Mouse (Mus musculus): ENCODE results near the gene Fam19a2. TPM values are rescaled to one million over a fixed set of nuclear protein-coding genes. Genes with fewer than 3 reads are reported as not detected.
A peak's percentile ranks its signal among the peaks of the same experiment; 100 is the strongest.

The Fam19a2 gene
- 0.22 and 0.63 TPM in 2 replicates for polyA plus RNA-seq (2015; fragmentation: Nextera tagmentation; extraction: Ambion mirVana)

- 3% methylated on average over 12 of the region's 12 CpGs for WGBS (ENCODE audit: insufficient replicate concordance)
- H3K4me2 ChIP-seq = peak within 1 kb of the TSS; percentile 65
- H3K9ac ChIP-seq = no peak within 1 kb of the TSS
- H3K36me3 ChIP-seq = no peaks in the 10 kb centered on the region
- H3K9me3 ChIP-seq (replicated peaks) = no peaks in the 10 kb centered on the region
- H3K4me3 ChIP-seq (replicated peaks) = peak within 1 kb of the TSS; percentile 47
- ATAC-seq (ENCODE audit: low read depth) = no peak
- H3K27ac ChIP-seq = no peak within 1 kb of the TSS
- peaks cover 44% of the 10 kb centered on the region for H3K27me3 ChIP-seq
- 0 out of 2 replicates have a peak, but pooled peaks cover 3% of the 10 kb centered on the region for H3K4me1 ChIP-seq (replicated peaks)
- DNase-seq = no peak
These were observed at the start of gene Fam19a2 for GRCm38 (mm10) chr10:123263876-123264309. TSS of gene Fam19a2 (plus strand) at chr10:123263996.

DNA sequence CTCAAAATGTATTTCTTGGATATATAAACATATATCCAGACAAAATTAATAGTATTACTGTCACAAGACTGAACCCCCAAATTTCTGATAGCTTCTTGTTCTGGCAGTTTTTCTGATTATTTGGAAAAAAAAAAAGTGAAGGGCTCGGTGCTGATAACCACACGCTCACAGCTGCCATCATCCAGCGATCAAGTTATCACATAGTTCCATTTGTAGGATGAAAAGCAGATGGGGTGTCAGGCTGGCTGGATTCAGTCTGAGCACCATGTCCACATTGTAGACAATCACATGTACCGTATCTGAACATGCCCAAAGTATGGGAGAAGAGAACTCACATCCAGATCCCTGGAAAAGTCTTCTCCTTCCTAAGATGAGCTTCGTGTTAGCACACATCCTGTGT lies 41.0 kb upstream of the Fam19a2 start:
- Histone ChIP-seq H3K27ac (no peak overlapping the region), H3K9me3 (replicated peaks) (no peaks in the 10 kb centered on the region), H3K9ac (no peak overlapping the region), H3K4me2 (no peak overlapping the region), H3K4me3 (replicated peaks) (no peak overlapping the region), H3K36me3 (no peaks in the 10 kb centered on the region), H3K27me3 (no peaks in the 10 kb centered on the region), H3K4me1 (replicated peaks) (no peaks in the 10 kb centered on the region)
- WGBS (ENCODE audit: insufficient replicate concordance) = 63% methylated on average over 5 of the region's 5 CpGs
- ATAC-seq (ENCODE audit: low read depth) (no peak), DNase-seq (no peak)

- no peaks in the 10 kb centered on the region for H3K9me3 ChIP-seq (replicated peaks)
- 50% methylated on average over 5 of the region's 5 CpGs for WGBS (ENCODE audit: insufficient replicate concordance)
These were observed 34.4 kb upstream of the Fam19a2 start for GRCm38 (mm10) chr10:123229420-123229819.

GRCm38 (mm10) chr10:123248063-123248462 lies 15.7 kb upstream of the Fam19a2 start:
- Histone ChIP-seq H3K9me3 (replicated peaks) (no peaks in the 10 kb centered on the region), H3K4me3 (replicated peaks) (no peak overlapping the region), H3K27me3 (no peaks in the 10 kb centered on the region), H3K4me1 (replicated peaks) (no peaks in the 10 kb centered on the region), H3K9ac (no peak overlapping the region), H3K4me2 (no peak overlapping the region), H3K36me3 (no peaks in the 10 kb centered on the region), H3K27ac (no peak overlapping the region)
- 50% methylated on average over 6 of the region's 6 CpGs for WGBS (ENCODE audit: insufficient replicate concordance)
- DNase-seq (no peak), ATAC-seq (ENCODE audit: low read depth) (no peak)

More at GRCm38 (mm10) chr10:123229420-123229819, 34.4 kb upstream of the Fam19a2 start:
- Histone ChIP-seq H3K27me3 (no peaks in the 10 kb centered on the region), H3K4me3 (replicated peaks) (no peak overlapping the region), H3K27ac (no peak overlapping the region), H3K9ac (no peak overlapping the region), H3K4me1 (replicated peaks) (no peaks in the 10 kb centered on the region), H3K4me2 (no peak overlapping the region), H3K36me3 (no peaks in the 10 kb centered on the region)
- DNase-seq (no peak), ATAC-seq (ENCODE audit: low read depth) (no peak)

DNA sequence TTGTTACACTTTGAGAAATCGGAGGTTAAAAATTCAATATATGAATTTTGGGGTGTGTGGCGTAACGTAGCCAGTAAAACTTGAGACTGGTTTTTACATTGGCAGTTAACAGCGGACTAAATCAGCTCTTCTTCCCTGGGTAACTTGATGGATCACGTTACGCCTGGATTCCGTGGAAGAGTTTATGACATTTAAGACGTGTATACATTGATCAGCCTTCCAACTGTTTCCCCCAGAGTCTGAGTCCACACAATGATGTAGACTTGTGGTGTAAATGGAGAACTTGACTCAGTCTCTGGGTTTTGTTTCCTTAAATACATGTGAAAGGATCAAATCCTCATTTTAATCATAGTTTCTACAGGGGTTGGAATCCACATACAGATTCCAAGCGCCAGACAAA lies 11.9 kb upstream of the Fam19a2 start:
- Histone ChIP-seq H3K9me3 (replicated peaks) (no peaks in the 10 kb centered on the region), H3K36me3 (no peaks in the 10 kb centered on the region), H3K4me2 (no peak overlapping the region), H3K27me3 (no peaks in the 10 kb centered on the region), H3K27ac (no peak overlapping the region), H3K4me3 (replicated peaks) (no peak overlapping the region), H3K9ac (no peak overlapping the region), H3K4me1 (replicated peaks) (no peaks in the 10 kb centered on the region)
- ATAC-seq (ENCODE audit: low read depth) (no peak), DNase-seq (no peak)
- WGBS (ENCODE audit: insufficient replicate concordance) = 71% methylated on average over 9 of the region's 9 CpGs

GRCm38 (mm10) chr10:123254299-123254698 lies 9.5 kb upstream of the Fam19a2 start:
- Histone ChIP-seq H3K4me3 (replicated peaks) (no peak overlapping the region), H3K27me3 (no peaks in the 10 kb centered on the region), H3K4me1 (replicated peaks) (no peaks in the 10 kb centered on the region), H3K9ac (no peak overlapping the region), H3K4me2 (no peak overlapping the region), H3K27ac (no peak overlapping the region), H3K9me3 (replicated peaks) (no peaks in the 10 kb centered on the region), H3K36me3 (no peaks in the 10 kb centered on the region)
- 30% methylated on average over 5 of the region's 5 CpGs for WGBS (ENCODE audit: insufficient replicate concordance)
- DNase-seq (no peak), ATAC-seq (ENCODE audit: low read depth) (no peak)

DNA sequence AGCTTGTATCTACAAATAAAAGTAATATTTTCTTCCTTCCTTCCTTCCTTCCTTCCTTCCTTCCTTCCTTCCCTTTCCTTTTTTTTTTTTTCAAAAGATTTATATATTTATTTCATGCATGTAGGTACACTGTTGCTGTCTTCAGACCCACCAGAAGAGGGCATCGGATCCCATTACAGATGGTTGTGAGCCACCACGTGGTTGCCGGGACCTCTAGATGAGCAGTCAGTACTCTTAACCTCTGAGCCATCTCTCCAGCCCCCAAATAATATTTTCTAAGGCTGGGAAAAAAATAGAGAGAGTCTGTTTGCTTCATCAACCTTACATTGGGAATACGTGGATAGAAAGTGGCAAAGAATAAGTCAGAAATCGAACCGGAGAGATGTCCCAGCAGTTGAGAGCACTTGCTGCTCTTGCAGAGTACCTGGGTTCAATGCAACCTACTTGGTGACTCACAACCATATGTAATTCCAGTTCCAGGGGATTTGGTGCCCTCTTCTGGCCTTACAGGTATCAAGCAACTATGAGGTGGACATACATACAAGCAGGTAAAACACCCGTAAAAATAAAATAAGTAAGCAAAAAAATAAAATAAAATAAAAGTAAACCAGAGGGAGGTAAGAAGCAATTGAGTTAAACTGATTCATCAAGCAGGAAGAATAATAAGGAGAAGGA lies 8.0 kb upstream of the Fam19a2 start:
- H3K4me2 ChIP-seq = no peak overlapping the region
- ATAC-seq (ENCODE audit: low read depth) (no peak), DNase-seq (no peak)
- H3K27me3 ChIP-seq = no peaks in the 10 kb centered on the region
- no peaks in the 10 kb centered on the region for H3K4me1 ChIP-seq (replicated peaks)
- no peak overlapping the region for H3K9ac ChIP-seq
- 62% methylated on average over 7 of the region's 7 CpGs for WGBS (ENCODE audit: insufficient replicate concordance)
- no peaks in the 10 kb centered on the region for H3K36me3 ChIP-seq
- no peaks in the 10 kb centered on the region for H3K9me3 ChIP-seq (replicated peaks)
- H3K4me3 ChIP-seq (replicated peaks) = no peak overlapping the region
- no peak overlapping the region for H3K27ac ChIP-seq

- Histone ChIP-seq H3K27ac (no peak overlapping the region), H3K4me1 (replicated peaks) (0 out of 2 replicates have a peak, but pooled peaks cover 3% of the 10 kb centered on the region), H3K4me3 (replicated peaks) (peak overlapping the region; percentile 47), H3K9ac (no peak overlapping the region), H3K9me3 (replicated peaks) (no peaks in the 10 kb centered on the region), H3K27me3 (peaks cover 44% of the 10 kb centered on the region), H3K36me3 (no peaks in the 10 kb centered on the region), H3K4me2 (peak overlapping the region; percentile 65)
- no peak for DNase-seq
- no peak for ATAC-seq (ENCODE audit: low read depth)
- 2% methylated on average over 84 of the region's 84 CpGs for WGBS (ENCODE audit: insufficient replicate concordance)
These were observed 830 bp downstream of the Fam19a2 start for GRCm38 (mm10) chr10:123264461-123265191.

DNA sequence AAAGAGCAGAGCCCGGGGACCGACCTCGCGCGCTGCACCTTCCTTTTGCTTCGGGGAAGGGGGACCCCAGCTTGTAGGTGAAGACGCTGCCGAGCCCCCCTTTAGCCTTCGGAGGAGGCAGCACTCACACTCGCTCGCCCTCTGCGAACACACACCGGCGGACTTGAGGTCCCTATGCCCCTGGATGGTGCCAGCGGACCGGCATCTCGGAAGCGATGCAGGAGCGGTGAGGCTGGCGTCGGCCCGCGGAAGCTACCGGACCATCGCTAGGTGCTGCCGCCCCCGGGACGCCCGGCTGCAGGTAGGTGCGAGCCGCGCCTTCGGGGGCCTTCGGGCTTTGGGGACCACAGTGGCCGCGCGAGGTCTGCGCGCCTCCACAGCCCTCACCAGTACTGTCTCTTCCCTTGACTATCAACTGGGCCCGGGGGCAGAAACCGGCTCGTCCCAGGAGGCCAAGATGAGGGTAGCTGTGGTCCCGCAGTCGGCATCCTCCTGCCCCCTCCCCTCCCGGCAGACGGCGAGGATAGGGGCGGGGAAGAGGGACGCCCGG lies 1.5 kb downstream of the Fam19a2 start:
- 0 out of 2 replicates have a peak, but pooled peaks cover 3% of the 10 kb centered on the region for H3K4me1 ChIP-seq (replicated peaks)
- peak overlapping the region; percentile 47 for H3K4me3 ChIP-seq (replicated peaks)
- 2% methylated on average over 50 of the region's 50 CpGs for WGBS (ENCODE audit: insufficient replicate concordance)
- peak overlapping the region; percentile 65 for H3K4me2 ChIP-seq
- DNase-seq (no peak), ATAC-seq (ENCODE audit: low read depth) (no peak; the same call in 1 of the 2 replicates)
- no peaks in the 10 kb centered on the region for H3K36me3 ChIP-seq
- H3K9me3 ChIP-seq (replicated peaks) = no peaks in the 10 kb centered on the region
- no peak overlapping the region for H3K9ac ChIP-seq
- H3K27ac ChIP-seq = no peak overlapping the region
- H3K27me3 ChIP-seq = peaks cover 44% of the 10 kb centered on the region

DNA sequence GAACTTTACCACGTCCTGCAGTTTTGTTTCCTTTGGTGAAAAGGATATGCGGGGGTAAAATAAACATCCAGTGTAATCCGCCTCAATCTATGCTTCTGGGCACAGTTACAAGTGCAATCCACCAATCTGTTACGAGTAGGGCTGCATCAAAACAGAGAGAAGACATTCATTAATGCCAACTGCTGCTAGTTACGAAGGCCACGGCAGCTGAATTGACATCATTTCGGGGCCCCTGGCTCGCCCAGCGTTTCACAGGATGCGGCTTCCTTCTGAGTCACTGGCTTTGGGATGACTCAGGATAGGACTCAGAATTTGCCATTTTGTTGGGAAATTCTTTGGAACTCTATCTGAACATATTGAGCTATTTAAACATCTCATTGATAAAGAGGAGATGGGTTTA lies 4.8 kb downstream of the Fam19a2 start:
- Histone ChIP-seq H3K9me3 (replicated peaks) (no peaks in the 10 kb centered on the region), H3K9ac (no peak overlapping the region), H3K4me3 (replicated peaks) (no peak overlapping the region), H3K27ac (no peak overlapping the region), H3K4me2 (no peak overlapping the region), H3K27me3 (peaks cover 40% of the 10 kb centered on the region), H3K4me1 (replicated peaks) (0 out of 2 replicates have a peak, but pooled peaks cover 3% of the 10 kb centered on the region), H3K36me3 (no peaks in the 10 kb centered on the region)
- ATAC-seq (ENCODE audit: low read depth) = no peak
- 55% methylated on average over 10 of the region's 10 CpGs for WGBS (ENCODE audit: insufficient replicate concordance)
- DNase-seq = no peak

- DNase-seq (no peak), ATAC-seq (ENCODE audit: low read depth) (no peak)
- H3K4me2 ChIP-seq = no peak overlapping the region
- H3K27ac ChIP-seq = no peak overlapping the region
- H3K9me3 ChIP-seq (replicated peaks) = no peaks in the 10 kb centered on the region
- no peak overlapping the region for H3K9ac ChIP-seq
- no peaks in the 10 kb centered on the region for H3K27me3 ChIP-seq
- no peaks in the 10 kb centered on the region for H3K36me3 ChIP-seq
- 47% methylated on average over 11 of the region's 11 CpGs for WGBS (ENCODE audit: insufficient replicate concordance)
- no peaks in the 10 kb centered on the region for H3K4me1 ChIP-seq (replicated peaks)
- H3K4me3 ChIP-seq (replicated peaks) = no peak overlapping the region
These were observed 10.8 kb downstream of the Fam19a2 start for GRCm38 (mm10) chr10:123274554-123274953.

Measured in liver, embryonic 13.5 days (tissue).